Mouse (Mus musculus) megakaryocyte, embryonic 14.5 days (primary cell): Measurements from ENCODE around the gene Luc7l3.

Source experiments
- FLI1 ChIP-seq: IDR thresholded peaks from 2 replicates; pipeline ENCODE4 v1.6.1; 2012; ENCODE audit warnings: low read length, inconsistent platforms, mixed read lengths
- GATA1 ChIP-seq: IDR thresholded peaks from 3 replicates; pipeline ENCODE4 v1.6.1; 2012; ENCODE audit warnings: mixed read lengths, low read length, inconsistent platforms, borderline replicate concordance

DNA sequence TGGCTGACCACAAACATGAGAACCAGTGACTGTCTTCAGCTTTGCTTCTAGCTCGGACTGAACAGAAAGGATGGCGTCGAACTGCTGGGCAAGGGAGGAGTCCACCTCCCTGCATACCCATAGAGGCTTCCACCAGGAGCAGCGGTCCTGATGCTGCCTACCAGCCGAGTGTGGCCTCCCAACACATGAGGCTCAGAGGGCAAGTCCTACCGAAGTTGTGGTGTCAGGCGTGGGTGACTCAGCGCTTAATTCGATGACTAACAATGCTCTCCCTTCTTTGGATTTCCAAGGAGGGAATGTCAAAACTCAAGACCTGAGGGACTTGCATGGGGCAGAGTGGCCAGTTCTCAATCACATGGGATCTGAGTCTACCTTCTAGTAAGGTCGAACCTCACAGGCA is 68.1 kb downstream of the Luc7l3 start:
- TF ChIP-seq GATA1 = no peak
- no peak for TF ChIP-seq FLI1
